Mouse (Mus musculus): ENCODE results near the gene Ndufv2. TPM values are rescaled to one million over a fixed set of nuclear protein-coding genes. Genes with fewer than 3 reads are reported as not detected.
"Not testable (repeated sequence)": the region's sequence is repeated elsewhere in the genome, so short reads cannot be mapped to it uniquely, and the experiment has no call there.

The Ndufv2 gene
- total RNA-seq, 2 experiments from 2014 or later: 229 to 246 TPM

DNA sequence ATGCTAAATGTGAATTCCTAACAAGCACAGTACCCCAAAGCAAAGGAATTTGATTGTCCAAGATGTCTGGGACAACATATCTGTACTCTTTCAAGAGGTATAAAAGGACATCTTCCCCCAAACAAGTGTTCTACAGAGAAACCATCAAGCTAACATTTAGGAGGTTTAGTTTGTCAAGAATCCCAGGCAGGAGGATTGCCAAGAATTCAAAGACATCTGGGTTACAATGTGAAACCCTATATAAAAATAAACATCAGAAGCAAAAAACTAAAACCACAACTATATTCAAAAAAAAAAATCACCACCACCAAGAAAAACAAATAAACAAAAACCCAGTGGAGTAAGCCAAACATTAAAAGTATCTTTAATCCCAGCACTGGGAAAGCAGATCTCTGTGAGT, 11.1 kb downstream of the Ndufv2 start:
- DNase-seq (ENCODE audit: low spot score in 2 of 2): no peak

DNA sequence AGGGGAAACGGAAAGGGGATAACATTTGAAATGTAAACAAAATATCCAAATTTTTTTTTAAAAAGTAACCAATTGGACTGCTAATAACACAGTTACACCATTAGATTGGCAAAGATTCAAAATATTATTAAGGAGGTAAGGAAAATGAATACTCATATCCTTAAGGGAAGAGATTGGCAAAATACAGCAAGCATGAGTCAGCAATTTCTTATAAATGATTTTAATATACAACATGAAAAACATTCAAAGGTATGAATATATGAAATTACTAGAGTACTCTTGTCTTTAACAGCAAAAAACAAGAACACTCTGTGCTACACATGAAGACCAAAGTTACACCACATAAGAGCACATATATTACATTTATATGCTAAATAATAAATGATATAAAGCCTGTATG, 16.3 kb downstream of the Ndufv2 start:
- no peak for DNase-seq (ENCODE audit: low spot score in 2 of 2)

DNA sequence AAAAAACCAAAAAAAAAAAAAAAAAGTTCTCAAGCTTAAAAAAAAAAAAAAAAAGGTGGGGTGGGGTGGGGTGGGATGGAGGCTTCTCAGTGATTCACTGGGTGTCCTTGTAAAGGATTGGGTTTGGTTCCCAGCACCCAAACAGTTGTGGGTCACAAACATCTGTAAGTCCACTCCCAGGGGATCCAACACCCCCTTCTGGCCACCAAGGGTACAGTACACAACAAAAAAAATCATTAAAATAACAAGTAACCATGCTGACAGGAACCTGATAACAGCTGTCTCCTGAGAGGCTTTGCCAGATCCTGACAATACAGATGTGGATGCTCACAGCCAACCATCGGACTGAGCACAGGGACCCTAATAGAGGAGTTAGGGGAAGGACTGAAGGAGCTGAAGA, 16.9 kb downstream of the Ndufv2 start:
- DNase-seq (ENCODE audit: low spot score in 2 of 2): no peak

DNA sequence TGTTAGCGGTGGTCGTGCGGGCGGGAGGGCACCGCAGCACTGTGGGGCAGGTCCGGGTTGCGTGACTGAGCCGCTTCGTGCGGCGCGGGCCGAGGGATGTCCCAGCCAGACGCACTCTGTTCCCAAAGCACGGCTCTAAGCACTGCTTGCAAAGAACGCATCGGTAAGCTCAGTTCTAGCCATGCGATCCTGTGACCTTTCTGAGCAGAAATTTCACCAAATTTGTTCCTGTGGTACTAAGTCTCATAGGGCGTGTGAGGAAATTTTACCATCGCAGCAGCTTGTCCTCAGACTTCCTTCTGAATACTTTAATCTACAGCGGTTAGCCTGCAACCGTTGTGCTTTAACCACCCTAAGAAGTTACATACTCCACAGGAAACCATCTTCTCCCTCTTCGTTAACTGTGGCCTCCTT, 23.9 kb downstream of the Ndufv2 start:
- no peak for DNase-seq (ENCODE audit: low spot score in 2 of 2)

GRCm38 (mm10) chr17:66076934-66077333, 24.4 kb downstream of the Ndufv2 start, which contains the start of gene Ankrd12:
Gene Ankrd12, minus strand, starts transcription at chr17:66077089.
- DNase-seq (ENCODE audit: low spot score in 2 of 2): peak; percentile 95 to 96

DNA sequence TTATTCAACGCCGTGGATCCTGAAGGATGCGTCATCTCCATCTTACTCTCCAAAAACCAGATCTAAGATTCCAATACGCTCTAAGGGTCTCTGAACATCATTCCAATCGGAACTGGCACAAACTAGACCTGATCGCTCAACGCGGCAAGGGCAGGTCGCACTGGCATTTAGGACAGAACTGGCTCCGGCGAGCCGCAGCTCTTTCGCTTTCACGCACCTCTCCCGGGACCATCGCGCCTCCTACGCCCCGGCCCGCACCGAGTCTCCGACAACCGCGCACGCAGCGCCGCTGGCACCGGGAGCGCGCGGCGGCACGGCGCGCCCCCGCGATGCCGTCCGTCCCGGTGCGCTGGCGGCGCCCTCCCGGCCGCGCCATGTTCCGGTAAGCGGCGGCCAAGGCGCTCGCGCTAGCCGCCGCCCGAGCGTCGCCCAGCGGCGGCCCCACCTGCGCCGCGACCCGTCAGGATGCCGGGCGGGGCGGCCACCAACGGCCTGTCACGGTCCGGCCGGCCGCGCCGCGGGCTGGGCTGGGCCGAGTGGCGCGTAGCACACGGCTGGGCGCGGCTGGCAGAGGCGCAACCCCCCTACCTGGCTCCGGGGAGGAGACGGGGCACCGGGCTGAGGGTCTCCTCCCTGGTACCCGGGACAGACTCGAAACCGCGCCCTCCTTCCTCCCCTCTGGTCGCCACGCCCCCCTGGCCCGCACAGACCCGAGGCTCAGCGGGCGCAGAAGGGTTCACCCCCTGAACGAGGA, 25.0 kb downstream of the Ndufv2 start:
- peak; percentile 47 to 60 for DNase-seq (ENCODE audit: low spot score in 2 of 2)

DNA sequence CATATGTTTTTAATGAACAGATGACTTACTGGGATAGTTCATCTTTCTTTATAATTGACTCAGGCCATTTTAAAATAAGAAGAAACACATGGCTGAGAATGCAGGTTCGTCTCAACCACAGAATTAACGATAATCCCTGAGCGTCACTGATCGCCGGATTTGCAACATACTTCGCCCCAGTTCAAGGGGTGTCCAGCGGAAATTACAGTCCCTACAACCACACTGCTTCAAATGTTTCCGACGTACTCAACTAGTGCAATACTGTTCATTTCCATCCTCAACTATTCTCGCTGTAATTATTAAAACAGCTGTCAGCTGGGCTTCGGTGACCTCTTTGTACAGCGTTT, 25.6 kb downstream of the Ndufv2 start:
- DNase-seq (ENCODE audit: low spot score in 2 of 2): no peak

DNA sequence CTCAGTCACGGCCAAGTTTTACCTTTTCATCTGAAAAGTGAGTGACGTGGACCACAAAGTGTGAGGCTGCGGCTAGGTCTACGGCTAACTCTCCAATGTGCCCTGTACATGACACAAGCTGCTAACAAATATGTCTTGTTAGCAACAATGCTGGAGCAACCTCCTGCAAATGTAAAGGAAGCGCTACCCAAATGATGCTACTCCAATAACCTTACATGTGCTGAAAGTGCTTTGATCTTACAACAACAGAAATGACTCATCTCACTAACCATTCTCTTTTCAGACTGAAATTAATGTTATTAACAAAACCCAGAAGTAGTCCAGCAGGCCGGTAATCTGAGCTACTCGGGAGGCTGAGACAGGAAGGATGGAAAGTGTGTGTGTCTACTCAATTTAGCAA, 27.4 kb downstream of the Ndufv2 start:
- no peak for DNase-seq (ENCODE audit: low spot score in 2 of 2)

DNA sequence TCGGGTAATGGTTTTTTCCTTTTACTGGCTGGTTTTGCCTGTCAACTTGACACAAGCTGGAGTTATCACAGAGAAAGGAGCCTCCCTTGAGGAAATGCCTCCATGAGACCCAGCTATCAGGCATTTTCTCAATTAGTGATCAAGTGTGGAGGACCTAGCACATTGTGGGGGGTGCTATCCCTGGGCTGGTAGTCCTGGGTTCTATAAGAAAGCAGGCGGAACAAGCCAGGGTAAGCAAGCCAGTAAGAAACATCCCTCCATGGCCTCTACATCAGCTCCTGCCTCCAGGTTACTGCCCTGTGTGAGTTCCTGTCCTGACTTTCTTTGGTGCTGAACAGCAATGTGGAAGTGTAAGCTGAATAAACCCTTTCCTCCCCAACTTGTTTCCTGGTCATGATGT, 32.3 kb downstream of the Ndufv2 start:
- not testable (repeated sequence) for DNase-seq (ENCODE audit: low spot score in 2 of 2)

DNA sequence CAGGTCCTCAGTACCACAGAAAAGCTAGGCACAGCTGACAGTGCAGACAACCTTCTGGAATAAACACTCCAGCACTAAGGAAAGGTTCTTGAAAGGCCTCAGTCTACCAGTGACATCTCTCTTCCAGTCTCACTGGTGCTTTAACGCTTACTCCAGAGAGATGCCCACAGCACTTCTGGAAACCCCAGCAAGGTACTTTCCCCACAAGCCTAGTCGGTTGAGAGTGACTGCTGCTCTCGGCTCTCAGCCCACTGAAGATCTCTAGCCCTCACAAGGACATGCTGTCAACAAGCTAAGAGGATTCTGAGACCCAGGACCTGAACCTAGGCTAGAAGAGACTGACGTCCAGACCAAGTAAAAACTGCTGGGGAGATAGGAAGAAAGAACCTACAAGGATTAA, 36.2 kb downstream of the Ndufv2 start:
- DNase-seq (ENCODE audit: low spot score in 2 of 2): no peak

DNA sequence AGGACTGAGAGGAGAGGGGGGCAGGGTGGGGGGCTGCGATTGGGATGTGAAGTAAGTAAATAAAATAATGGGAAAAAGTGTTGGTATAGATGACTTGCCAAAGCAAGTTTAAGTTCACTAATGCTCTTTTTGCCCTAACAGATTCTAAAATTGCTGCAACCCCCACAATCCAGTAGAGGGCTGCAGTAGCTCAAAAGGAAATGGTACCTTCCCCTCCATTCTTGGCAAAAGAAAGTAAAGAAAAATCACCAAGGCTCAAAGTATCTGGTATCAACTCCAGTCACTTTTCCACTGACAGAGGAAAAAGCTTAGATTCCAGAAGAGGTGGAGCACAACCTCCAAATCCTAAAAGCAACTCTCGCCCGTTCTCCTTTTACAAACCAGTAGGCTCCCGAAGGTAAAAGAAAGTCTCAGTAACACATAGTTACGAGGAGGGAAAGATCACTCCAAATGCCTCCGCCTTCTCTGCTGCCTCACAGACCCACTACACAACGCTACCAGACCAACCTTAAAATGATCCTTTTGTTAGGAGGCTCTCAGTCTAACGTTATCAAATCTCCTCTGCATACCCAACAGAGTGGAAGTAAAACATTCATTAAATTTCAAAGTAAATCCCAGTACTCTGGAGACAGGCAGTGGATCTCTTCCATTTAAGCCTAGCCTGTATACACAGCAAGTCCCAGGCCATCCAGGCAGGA, 40.0 kb downstream of the Ndufv2 start:
- DNase-seq (ENCODE audit: low spot score in 2 of 2): no peak

GRCm38 (mm10) chr17:66058160-66058559, 43.2 kb downstream of the Ndufv2 start:
- no peak for DNase-seq (ENCODE audit: low spot score in 2 of 2)

DNA sequence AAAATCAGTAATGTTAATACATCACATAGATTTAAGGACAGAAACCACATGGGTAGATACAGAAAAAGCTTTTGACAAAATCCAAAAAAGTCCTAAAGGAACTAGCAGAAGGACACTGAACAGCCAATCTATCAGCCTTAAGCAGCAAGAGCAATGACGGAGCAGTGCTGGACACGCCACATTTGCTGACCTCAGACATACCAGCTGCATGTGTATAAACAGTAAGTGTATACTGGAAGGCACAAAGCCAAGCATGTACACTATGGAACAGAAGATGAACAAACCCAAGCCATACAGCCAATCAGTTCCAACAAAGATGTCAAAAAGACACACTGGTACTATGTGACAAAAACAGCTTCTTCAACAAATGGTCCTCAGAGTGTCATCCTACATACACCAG, 44.2 kb downstream of the Ndufv2 start:
- no peak for DNase-seq (ENCODE audit: low spot score in 2 of 2)

GRCm38 (mm10) chr17:66053349-66053748, 48.0 kb downstream of the Ndufv2 start:
- DNase-seq (ENCODE audit: low spot score in 2 of 2): no peak

DNA sequence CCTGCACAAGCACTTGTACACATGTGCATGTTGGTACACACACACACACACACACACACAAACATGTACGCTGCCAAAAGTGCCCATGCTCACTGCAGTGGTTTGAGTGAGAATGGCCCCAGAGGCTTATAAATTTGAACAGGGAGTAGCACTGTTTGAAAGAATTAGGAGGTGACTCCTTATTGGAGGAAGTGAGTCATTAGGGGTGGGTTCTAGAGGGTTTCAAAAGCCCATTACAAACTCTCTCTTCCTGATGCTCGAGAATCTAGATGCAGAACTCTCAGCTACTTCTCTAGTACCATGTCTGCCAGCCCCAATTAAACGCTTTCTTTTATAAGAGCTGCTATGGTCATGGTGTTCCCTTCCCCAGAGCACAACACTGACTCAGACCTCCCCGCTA, 52.6 kb downstream of the Ndufv2 start:
- no peak for DNase-seq (ENCODE audit: low spot score in 2 of 2)

GRCm38 (mm10) chr17:66048199-66048598, 53.2 kb downstream of the Ndufv2 start:
- DNase-seq (ENCODE audit: low spot score in 2 of 2): no peak

DNA sequence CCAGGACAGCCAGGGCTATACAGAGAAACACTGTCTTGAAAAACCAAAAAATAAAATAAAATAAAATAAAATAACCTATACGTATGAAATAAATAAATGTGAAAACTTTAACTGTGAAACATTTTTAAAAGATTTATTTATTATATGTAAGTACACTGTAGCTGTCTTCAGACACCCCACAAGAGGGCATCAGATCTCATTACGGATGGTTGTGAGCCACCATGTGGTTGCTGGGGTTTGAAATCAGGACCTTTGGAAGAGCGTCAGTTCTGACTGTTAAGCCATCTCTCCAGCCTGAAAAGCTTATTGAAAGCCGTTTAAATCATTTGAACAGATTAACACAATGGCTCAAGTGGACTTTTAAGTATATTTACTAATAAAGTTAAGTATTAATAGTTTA, 57.7 kb downstream of the Ndufv2 start:
- not testable (repeated sequence) for DNase-seq (ENCODE audit: low spot score in 2 of 2)

DNA sequence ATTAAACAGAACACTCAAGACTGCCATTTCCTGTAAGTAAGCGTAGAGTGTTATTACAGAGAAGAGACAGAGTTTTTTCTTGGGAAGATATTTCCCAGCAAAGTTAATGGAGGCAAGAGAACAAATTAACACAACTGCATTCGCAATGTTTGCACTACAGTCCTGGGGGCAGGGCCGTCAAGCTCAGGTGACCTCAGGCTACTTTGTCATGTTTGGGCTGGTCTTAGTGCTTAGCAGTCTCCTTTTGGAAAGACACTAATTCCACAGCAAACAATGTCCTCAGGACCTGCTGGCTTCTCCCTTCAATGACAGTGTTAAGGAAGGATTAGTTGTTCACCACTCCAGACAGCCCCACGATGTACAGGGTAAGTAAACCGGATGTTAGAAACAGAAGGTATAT, 60.3 kb downstream of the Ndufv2 start:
- DNase-seq (ENCODE audit: low spot score in 2 of 2): no peak

GRCm38 (mm10) chr17:66033239-66033638, 68.1 kb downstream of the Ndufv2 start:
- DNase-seq (ENCODE audit: low spot score in 2 of 2): no peak

GRCm38 (mm10) chr17:66031991-66032390, 69.4 kb downstream of the Ndufv2 start:
- no peak for DNase-seq (ENCODE audit: low spot score in 2 of 2)
